Mouse (Mus musculus): ENCODE measurements around the gene Prkn.

Gene Prkn

DNA sequence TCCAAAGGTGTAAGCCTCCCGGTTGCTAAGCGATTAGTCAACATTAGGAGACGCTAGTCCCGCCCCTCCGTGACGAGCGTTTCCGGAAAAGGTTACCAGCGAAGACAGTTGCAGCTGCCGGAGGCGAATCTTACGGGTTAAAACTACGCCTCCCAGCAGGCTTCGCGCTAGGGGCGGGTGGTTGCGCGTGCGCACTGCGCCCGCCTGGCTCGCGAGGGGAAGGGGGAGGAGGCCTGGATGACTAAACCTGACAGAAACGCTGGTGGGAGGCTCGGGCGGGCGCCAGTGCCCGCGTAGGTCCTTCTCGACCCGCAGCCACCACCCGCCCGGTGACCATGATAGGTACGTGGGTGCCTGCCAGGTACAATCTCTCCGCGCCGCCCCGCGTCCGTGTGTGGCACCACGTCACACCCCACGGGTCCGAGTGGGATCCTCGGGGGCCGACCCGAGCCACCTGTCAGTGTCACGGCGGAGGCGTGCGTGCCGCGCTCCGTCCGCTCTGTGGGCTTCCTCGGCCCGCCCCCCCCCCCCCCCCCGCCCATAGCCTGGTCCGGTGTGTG, at the start of gene Prkn, which contains the start of gene Pacrg:
TSS of gene Prkn (plus strand) at position 237 of the 560 bp plus-strand sequence.
TSS of gene Pacrg (minus strand) at position 164 of the 560 bp plus-strand sequence.
- DNase-seq (ENCODE audit: low spot score): peak; percentile 99

DNA sequence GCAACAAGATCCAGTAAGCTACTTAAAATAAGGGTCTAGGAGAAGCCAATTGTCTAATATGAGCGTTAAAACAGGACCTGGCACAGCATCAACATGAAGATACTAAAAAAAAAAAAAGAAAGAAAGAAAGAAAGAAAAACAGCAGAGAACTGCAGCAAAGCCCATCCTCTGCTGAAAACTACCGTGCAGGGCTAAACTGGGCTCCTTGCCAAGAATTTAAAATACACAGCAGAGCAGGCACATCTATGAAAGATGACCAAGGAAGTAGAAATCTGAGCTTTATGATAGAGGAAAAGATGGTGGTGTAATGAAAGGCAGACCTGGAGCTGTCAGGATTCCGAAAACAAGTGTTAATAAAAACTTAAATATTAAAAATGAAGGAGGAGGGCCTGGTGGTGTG, 48.5 kb upstream of the Prkn start:
- DNase-seq (ENCODE audit: low spot score): no peak

GRCm38 (mm10) chr17:10806692-10807091, 33.5 kb upstream of the Prkn start:
- peak; percentile 78 for DNase-seq (ENCODE audit: low spot score)

DNA sequence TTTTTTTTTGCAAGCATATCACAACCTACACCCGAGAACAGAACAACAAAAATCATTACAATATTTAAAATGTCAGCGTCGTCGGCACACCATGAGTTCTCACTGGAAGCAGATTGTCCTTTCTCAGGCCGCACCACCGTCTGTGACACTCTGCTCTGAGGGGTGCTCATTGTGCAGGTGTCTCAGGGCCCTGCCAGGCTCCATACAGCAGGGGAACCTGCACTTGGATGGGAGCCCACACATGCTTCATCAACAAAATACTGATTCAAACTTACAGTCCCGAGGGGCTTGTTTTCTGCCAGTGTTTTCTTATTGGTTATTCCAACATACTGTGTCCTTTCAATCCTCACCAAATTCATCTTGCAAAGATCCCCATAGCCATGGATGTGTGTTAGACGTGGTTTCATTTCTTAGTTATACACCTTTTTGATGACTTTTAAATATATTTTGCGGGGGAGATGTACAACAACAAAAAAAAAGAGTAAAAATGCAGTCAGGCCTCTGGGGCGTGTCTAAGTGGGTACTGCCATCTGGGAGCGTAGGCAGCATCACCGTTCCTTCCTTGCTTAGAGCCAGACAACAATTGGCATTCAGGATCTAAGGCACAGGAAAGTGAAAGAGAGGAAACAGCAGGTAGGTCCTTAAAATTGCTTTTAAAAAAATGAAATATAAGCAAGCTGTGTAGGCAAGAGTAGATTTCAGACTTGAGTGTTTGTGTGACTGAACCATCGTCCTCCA, 32.8 kb upstream of the Prkn start:
- DNase-seq (ENCODE audit: low spot score): no peak

- no peak for DNase-seq (ENCODE audit: low spot score)
Observed at GRCm38 (mm10) chr17:10808571-10808970, 31.6 kb upstream of the Prkn start.

GRCm38 (mm10) chr17:10818971-10819370, 21.2 kb upstream of the Prkn start:
- DNase-seq (ENCODE audit: low spot score): no peak

DNA sequence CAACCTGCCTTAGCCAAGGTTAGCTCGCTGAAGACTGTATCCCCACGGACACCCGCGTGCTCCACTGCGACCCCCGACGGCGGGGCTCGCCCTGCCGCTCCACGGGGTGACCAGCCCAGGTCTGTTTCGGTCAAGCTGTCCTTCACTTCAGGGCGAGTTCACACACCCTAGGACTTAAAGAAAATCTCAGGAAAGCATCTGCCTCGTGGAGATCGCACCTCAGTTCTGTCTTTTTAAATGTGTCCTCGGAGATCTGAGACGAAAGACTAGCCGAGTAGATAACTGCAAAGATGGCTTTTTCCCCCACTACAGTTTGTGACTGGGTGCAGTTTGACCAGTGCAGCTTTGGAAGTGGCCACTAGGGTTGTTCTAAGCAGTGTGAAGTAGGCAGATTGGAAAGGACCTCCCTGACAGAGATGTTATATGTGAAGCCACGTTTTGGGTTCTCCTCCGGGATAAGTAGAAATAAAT, 582 bp downstream of the Prkn start:
- peak; percentile 80 for DNase-seq (ENCODE audit: low spot score)

DNA sequence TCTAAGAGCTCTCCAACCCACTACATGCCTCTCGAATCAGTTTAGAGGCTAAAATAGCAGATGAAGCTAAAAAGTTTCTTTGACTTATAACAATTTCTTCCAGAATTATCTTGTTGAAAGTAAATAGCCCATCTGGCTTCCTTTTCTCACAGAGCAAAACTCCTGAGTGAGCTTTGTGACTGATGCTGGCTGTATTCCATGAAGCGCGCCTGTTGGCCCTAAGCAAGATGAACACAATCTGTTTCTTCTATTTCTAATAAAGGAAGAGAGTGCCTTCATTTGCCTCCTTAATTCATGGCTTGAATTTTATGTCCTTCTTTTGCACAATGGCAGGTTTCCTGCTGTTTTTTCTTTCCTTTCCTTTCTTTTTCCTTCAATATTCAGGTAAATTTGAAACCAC, 14.0 kb downstream of the Prkn start:
- no peak for DNase-seq (ENCODE audit: low spot score)

GRCm38 (mm10) chr17:10874208-10875187, 34.3 kb downstream of the Prkn start:
- DNase-seq (ENCODE audit: low spot score): no peak

DNA sequence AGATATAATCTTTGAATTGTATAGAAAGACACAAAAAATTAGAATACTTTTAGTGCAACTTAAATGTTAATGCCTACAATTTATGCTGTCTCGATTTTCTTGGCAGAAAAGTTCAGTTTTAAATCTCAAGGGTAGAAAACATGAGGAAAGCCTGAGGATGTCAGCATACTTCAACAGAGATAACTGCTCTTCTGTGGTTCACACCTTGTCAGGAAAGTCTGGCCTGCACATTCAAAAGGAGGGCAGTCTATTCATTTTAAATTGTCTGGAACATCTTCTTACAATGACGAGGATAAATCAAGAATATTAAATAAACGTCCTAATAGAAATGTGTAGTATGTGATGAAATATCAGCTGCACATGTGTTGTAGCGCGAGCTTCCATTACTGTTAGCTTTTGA, 38.8 kb downstream of the Prkn start:
- no peak for DNase-seq (ENCODE audit: low spot score)

DNA sequence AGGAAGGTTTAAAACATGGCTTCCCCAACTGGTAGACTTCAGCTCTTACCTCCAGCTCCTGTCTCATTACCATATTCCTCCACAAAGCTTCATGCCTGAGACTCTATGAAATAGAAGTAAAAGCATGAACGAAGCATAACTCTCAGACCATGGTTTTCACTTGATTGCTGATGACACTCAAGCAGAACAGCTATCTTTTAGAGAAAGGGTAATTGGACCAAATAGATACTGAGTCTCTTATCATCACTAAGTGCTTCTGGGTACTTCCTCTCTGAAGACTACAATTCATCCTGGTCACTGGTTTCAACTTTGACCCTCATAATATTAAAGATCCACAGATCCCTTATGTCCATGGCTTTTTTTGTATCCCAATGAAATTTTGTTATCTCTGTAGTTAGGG, 42.1 kb downstream of the Prkn start:
- DNase-seq (ENCODE audit: low spot score): no peak

GRCm38 (mm10) chr17:10887924-10888323, 47.7 kb downstream of the Prkn start:
- no peak for DNase-seq (ENCODE audit: low spot score)

- no peak for DNase-seq (ENCODE audit: low spot score)
Observed at GRCm38 (mm10) chr17:10901686-10902228, 61.6 kb downstream of the Prkn start.

DNA sequence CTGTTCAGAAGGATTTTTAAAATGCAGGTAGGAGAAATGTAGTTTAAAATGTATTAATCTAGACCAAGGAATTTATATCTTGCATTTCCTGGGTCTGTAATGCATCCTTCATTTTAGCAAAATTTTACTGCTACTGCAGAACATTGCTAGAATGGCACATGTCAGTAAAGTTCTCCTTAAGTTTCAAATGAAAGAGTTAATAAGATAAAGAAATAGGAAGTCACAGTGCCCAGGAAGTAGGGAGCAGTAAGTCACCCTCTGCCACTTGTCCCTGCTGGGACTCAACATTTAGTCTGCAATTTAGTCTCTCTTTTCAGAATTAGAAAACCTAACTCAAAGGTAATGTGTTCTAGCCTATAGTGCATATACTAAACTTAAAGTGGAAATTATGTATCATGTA, 96.5 kb downstream of the Prkn start:
- no peak for DNase-seq (ENCODE audit: low spot score)

DNA sequence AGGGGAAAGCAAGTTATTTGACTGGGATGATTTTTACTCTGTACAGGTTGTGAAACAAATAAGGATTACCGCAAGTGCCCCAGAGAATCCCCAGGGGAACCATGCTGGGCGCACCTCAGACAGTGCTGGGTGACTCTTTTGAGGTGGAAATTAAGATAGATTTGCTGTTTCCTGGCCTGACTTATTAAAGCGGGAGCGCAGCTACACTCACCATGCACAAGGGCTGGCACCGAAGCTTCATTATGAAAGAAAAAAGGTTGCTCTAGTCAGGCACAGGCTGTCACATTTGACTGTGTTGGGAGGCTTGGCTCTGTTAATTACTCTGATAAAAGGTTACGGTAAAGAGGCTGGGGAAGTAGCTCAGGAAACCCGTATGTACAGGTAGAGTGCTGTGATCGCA, 97.7 kb downstream of the Prkn start:
- no peak for DNase-seq (ENCODE audit: low spot score)

DNA sequence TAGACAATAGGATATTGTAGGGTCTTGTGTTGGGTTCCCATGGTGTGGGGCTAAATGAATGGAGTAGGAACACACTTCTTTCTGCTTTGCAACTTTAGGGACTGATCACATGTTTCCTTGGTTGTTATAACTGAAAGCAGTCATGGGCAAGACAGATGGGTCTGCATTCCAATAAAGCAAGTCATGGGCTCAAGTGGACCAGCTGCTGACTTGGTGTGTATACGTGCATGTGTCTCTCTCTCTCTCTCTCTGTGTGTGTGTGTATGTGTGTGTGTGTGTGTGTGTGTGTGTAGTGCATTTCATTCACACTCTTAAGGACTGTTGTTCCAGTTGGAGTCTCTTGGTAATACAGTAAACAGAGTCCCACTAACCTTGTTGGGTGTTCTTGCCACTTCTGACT, 98.6 kb downstream of the Prkn start:
- no peak for DNase-seq (ENCODE audit: low spot score)

DNA sequence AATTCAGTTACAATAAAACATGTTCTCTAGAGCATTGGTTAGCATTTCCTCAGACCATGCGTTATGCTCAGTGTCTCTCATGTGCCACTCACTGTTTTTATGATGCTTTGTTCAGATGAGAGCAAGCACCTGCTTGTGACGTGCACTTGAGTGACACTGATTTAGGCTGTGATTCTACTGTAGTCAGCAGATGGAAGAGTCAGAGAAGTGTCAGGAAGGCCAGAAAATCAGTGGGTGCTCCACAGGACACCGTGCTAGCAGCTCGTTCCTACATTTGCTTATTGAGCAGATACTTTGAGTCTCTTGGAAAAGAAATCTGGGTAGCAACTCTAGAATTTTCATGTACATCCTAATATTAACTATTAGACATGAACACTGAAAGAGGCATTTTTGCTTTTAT, 106.4 kb downstream of the Prkn start:
- no peak for DNase-seq (ENCODE audit: low spot score)

- no peak for DNase-seq (ENCODE audit: low spot score)
Observed at GRCm38 (mm10) chr17:10947614-10948013, 107.4 kb downstream of the Prkn start.

DNA sequence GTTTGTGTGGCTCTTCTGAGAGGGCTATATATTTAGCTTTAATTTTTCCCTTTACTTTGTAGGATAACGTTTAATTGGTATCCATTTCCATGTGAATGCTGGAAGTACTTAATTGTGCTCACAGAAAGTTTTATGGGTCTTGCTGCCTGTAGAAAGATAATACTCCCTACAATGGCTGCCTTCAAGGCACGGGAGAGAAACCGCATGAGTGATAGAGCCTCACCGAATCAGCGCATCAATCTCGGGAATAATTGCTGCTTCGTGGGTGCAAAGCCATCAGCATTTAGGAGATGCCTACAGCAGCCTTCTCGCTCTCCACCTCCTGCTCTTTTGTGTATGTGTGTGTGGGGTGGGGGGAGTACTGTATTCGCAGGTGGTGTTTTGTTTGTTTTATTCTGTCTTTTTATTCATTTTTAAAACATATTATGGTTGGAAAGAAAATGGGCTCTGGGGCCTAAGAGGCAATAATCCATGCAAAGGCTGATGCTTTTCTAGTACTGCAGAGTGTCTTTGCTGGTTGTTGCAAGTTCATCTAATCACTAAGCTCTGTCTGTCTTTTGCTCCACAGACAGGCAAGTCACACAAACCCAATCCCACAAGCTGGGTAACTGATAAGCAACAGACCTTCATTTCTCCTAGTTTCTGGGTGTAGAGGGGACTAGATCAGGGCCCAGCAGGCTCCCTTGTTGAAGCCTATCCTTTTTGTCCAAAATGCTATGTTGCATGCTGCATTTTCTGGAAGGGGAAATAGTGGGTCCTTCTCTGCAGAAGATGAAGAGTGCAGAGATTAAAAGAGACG, 119.1 kb downstream of the Prkn start:
- no peak for DNase-seq (ENCODE audit: low spot score)

- DNase-seq (ENCODE audit: low spot score): no peak
Observed at GRCm38 (mm10) chr17:10962151-10962550, 122.0 kb downstream of the Prkn start.

DNA sequence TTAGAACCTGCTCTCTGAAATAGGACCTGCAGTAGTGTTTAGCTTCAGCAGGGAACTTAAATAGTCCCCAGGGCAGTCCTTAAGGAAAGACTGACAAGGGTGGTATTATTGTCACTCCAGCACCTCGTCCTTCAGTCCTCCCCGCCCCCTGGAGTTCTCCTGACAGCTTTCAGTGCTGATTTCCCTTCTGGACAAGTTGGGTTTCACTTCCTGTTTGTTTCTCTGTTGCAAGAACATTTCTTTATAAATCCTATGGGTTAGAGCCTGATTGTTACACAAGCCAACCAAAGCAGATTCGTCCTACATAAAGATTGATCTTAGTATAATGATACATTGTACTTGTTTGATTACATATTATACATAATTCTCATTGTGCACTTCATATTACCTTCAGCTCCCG, 142.0 kb downstream of the Prkn start:
- no peak for DNase-seq (ENCODE audit: low spot score)
